Mouse (Mus musculus) small intestine, adult 2 months (tissue): ENCODE data around the gene Ppp1r1a.

Experiments used
- CTCF ChIP-seq: fragments of 200-500 bp; IDR thresholded peaks from 2 replicates; pipeline ENCODE4 v1.5.1; 2012; ENCODE audit warnings: low read depth, mild to moderate bottlenecking, control low read depth, inconsistent platforms, low read length, moderate library complexity, mixed read lengths; ENCODE audit not compliant: insufficient replicate concordance, insufficient read length; ENCODE audit errors: extremely low read depth
- POLR2A ChIP-seq: fragments of 200-500 bp; IDR thresholded peaks from 2 replicates; pipeline ENCODE4 v1.6.1; 2012; ENCODE audit warnings: low read depth, mild to moderate bottlenecking, control low read depth, inconsistent platforms, low read length, moderate library complexity

DNA sequence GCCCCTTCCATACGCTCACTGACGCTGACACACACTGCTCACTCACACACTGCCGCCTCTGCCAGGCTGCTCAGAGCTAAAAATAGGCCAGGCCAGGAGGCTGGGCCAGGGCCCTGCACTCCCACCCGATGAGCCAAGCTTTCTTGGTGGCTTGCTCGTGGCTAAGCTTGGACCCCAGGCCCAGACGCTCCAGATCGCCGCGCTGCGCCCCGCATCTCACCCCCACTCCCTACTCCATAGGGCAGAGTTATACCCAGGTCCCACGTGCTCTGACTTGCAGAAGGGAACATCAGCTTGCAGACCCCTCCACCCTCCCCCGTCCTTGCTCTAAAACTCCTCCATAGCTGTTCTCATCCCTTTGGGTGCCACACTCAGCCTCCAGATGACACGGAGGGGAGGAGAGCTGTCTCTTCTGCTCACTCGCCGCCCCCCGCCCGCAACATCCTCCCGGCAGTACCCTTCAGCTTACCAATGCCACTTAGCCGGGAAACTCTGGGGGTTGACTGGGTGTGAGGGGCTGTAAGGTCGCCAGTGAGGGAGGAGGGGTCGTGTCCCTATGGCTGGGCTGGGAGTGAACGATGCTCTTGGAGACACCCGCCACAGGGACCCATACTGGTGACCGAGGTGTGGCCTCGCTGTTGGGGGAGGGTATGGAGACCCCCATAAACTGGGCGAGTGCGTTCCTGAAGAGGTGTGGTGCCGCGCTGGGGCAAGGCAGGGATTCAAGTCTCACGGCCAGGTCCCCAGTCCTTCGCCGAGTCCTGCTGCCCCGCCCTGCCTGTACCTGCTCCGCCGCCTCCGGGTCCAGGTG is 587 bp downstream of the Ppp1r1a start:
- TF ChIP-seq CTCF (no peak), POLR2A (no peak)
